Mouse (Mus musculus): Measurements from ENCODE around the gene Efnb3.

DNA sequence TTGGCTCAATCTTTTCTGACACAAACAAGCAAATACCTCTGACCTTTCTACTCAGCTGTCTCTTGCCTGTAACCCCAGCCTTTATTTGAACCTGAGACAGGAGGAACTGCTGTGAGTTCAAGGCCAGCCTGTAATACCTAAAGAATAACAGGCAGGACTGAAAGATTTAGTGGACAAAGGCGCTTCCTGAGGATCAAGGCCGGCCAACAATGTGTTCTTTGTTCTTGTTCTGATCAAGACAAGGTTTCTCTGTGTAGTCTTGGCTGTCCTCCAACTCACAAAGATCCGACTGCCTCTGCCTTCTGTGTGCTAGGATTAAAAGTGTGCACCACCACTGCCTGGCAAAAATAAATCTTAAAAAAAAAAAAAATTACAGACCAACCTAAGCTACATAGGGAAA is 4.4 kb upstream of the Efnb3 start:
- TF ChIP-seq GABPA (IDR thresholded peaks at IDR 0.05; ENCODE audit: insufficient replicate concordance, low read depth, low read length) (no peak), CTCF (conservative IDR thresholded peaks at IDR 0.05 in 1 of 2, IDR thresholded peaks at IDR 0.05 in 1 of 2; ENCODE audit: low read depth in 2 of 2, low read length in 2 of 2) (no peak), MEF2A (IDR thresholded peaks at IDR 0.05; ENCODE audit: borderline replicate concordance, low read depth, low read length) (no peak), UBTF (IDR thresholded peaks at IDR 0.05; ENCODE audit: low read depth, low read length) (no peak), MXI1 (IDR thresholded peaks at IDR 0.05; ENCODE audit: low read depth, low read length) (no peak), ZKSCAN1 (IDR thresholded peaks at IDR 0.05; ENCODE audit: borderline replicate concordance, low read depth, low read length) (no peak), BHLHE40 (IDR thresholded peaks at IDR 0.05; ENCODE audit: low read depth, low read length) (no peak), POLR2A (IDR thresholded peaks at IDR 0.05; ENCODE audit: low read depth, low read length) (no peak), MAFK (IDR thresholded peaks at IDR 0.05; ENCODE audit: insufficient replicate concordance, low read length) (no peak), E2F4 (IDR thresholded peaks at IDR 0.05; ENCODE audit: insufficient replicate concordance, low read depth, low read length) (no peak), ETS1 (conservative IDR thresholded peaks at IDR 0.05; ENCODE audit: low read depth, low read length) (no peak), RCOR1 (conservative IDR thresholded peaks at IDR 0.05; ENCODE audit: low read depth, low read length) (no peak), EP300 (IDR thresholded peaks at IDR 0.05; ENCODE audit: low read length) (no peak)
